Mouse (Mus musculus): ENCODE measurements around the gene Rnaseh2b. TPM values are rescaled to one million over a fixed set of nuclear protein-coding genes. Genes with fewer than 3 reads are reported as not detected.

Rnaseh2b gene
- polyA plus RNA-seq, 1 experiment from 2014 or later = 38.6 TPM

- Histone ChIP-seq H3K27me3 (ENCODE audit: control insufficient read depth, insufficient read depth, low read length) (no peaks in the 10 kb centered on the region), H3K9ac (ENCODE audit: low read length) (no peak overlapping the region), H3K36me3 (ENCODE audit: control insufficient read depth, insufficient read depth, low read length) (no peaks in the 10 kb centered on the region; the same call in 1 of the 2 replicates), H3K4me2 (replicated peaks; ENCODE audit: low read depth) (no peak overlapping the region), H3K4me3 (ENCODE audit: low read depth, low read length) (no peak overlapping the region), H3K27ac (replicated peaks) (no peak overlapping the region), H3K9me3 (ENCODE audit: control insufficient read depth, low read length) (no peaks in the 10 kb centered on the region), H3K4me1 (replicated peaks; ENCODE audit: control insufficient read depth, insufficient read depth) (no peaks in the 10 kb centered on the region)
- 87% methylated on average over 9 of the region's 9 CpGs for WGBS
- ATAC-seq (ENCODE audit: low FRiP score, low TSS enrichment) (no peak), DNase-seq (ENCODE audit: low spot score) (no peak)
- TF ChIP-seq EP300 (optimal IDR thresholded peaks at IDR 0.05) = no peak
- TF ChIP-seq CTCF (IDR thresholded peaks at IDR 0.05; ENCODE audit: low read depth) = no peak
Measured at GRCm38 (mm10) chr14:62353372-62353771, 61.0 kb downstream of the Rnaseh2b start.

- TF ChIP-seq CTCF (IDR thresholded peaks at IDR 0.05; ENCODE audit: low read depth) = no peak
- H3K27me3 ChIP-seq (ENCODE audit: control insufficient read depth, insufficient read depth, low read length) = no peaks in the 10 kb centered on the region
- DNase-seq (ENCODE audit: low spot score) (no peak), ATAC-seq (ENCODE audit: low FRiP score, low TSS enrichment) (no peak)
- H3K9me3 ChIP-seq (ENCODE audit: control insufficient read depth, low read length) = no peaks in the 10 kb centered on the region
- no peaks in the 10 kb centered on the region for H3K4me1 ChIP-seq (replicated peaks; ENCODE audit: control insufficient read depth, insufficient read depth)
- no peaks in the 10 kb centered on the region; the same call in 1 of the 2 replicates for H3K36me3 ChIP-seq (ENCODE audit: control insufficient read depth, insufficient read depth, low read length)
- 88% methylated on average over 5 of the region's 5 CpGs for WGBS
- no peak overlapping the region for H3K4me3 ChIP-seq (ENCODE audit: low read depth, low read length)
- no peak overlapping the region for H3K9ac ChIP-seq (ENCODE audit: low read length)
- no peak overlapping the region for H3K27ac ChIP-seq (replicated peaks)
- no peak overlapping the region for H3K4me2 ChIP-seq (replicated peaks; ENCODE audit: low read depth)
Measured at GRCm38 (mm10) chr14:62353793-62354192, 61.4 kb downstream of the Rnaseh2b start.

- H3K27ac ChIP-seq (replicated peaks) = no peak overlapping the region
- H3K9ac ChIP-seq (ENCODE audit: low read length) = no peak overlapping the region
- no peaks in the 10 kb centered on the region for H3K9me3 ChIP-seq (ENCODE audit: control insufficient read depth, low read length)
- no peaks in the 10 kb centered on the region for H3K36me3 ChIP-seq (ENCODE audit: control insufficient read depth, insufficient read depth, low read length)
- no peaks in the 10 kb centered on the region for H3K27me3 ChIP-seq (ENCODE audit: control insufficient read depth, insufficient read depth, low read length)
- no peak overlapping the region for H3K4me3 ChIP-seq (ENCODE audit: low read depth, low read length)
- WGBS = 85% methylated on average over 7 of the region's 7 CpGs
- no peak overlapping the region for H3K4me2 ChIP-seq (replicated peaks; ENCODE audit: low read depth)
- ATAC-seq (ENCODE audit: low FRiP score, low TSS enrichment) (no peak), DNase-seq (ENCODE audit: low spot score) (no peak)
- H3K4me1 ChIP-seq (replicated peaks; ENCODE audit: control insufficient read depth, insufficient read depth) = no peaks in the 10 kb centered on the region
- no peak for TF ChIP-seq CTCF (IDR thresholded peaks at IDR 0.05; ENCODE audit: low read depth)
- TF ChIP-seq EP300 (optimal IDR thresholded peaks at IDR 0.05) = no peak
Measured at GRCm38 (mm10) chr14:62355201-62355600, 62.8 kb downstream of the Rnaseh2b start.

GRCm38 (mm10) chr14:62361263-62361980 is 69.0 kb downstream of the Rnaseh2b start:
- no peak overlapping the region for H3K9ac ChIP-seq (ENCODE audit: low read length)
- H3K27me3 ChIP-seq (ENCODE audit: control insufficient read depth, insufficient read depth, low read length) = no peaks in the 10 kb centered on the region
- no peak overlapping the region for H3K27ac ChIP-seq (replicated peaks)
- no peaks in the 10 kb centered on the region for H3K9me3 ChIP-seq (ENCODE audit: control insufficient read depth, low read length)
- TF ChIP-seq EP300 (optimal IDR thresholded peaks at IDR 0.05) = no peak
- TF ChIP-seq CTCF (IDR thresholded peaks at IDR 0.05; ENCODE audit: low read depth) = no peak
- DNase-seq (ENCODE audit: low spot score) (no peak), ATAC-seq (ENCODE audit: low FRiP score, low TSS enrichment) (no peak)
- no peak overlapping the region for H3K4me3 ChIP-seq (ENCODE audit: low read depth, low read length)
- H3K4me1 ChIP-seq (replicated peaks; ENCODE audit: control insufficient read depth, insufficient read depth) = no peaks in the 10 kb centered on the region
- H3K4me2 ChIP-seq (replicated peaks; ENCODE audit: low read depth) = no peak overlapping the region
- 39% methylated on average over 8 of the region's 8 CpGs for WGBS
- H3K36me3 ChIP-seq (ENCODE audit: control insufficient read depth, insufficient read depth, low read length) = no peaks in the 10 kb centered on the region

GRCm38 (mm10) chr14:62363774-62364173 is 71.4 kb downstream of the Rnaseh2b start:
- TF ChIP-seq EP300 (optimal IDR thresholded peaks at IDR 0.05) = no peak
- no peak for TF ChIP-seq CTCF (IDR thresholded peaks at IDR 0.05; ENCODE audit: low read depth)
- Histone ChIP-seq H3K9ac (ENCODE audit: low read length) (no peak overlapping the region), H3K9me3 (ENCODE audit: control insufficient read depth, low read length) (no peaks in the 10 kb centered on the region), H3K36me3 (ENCODE audit: control insufficient read depth, insufficient read depth, low read length) (no peaks in the 10 kb centered on the region), H3K4me3 (ENCODE audit: low read depth, low read length) (no peak overlapping the region), H3K4me1 (replicated peaks; ENCODE audit: control insufficient read depth, insufficient read depth) (no peaks in the 10 kb centered on the region), H3K4me2 (replicated peaks; ENCODE audit: low read depth) (no peak overlapping the region), H3K27me3 (ENCODE audit: control insufficient read depth, insufficient read depth, low read length) (no peaks in the 10 kb centered on the region), H3K27ac (replicated peaks) (no peak overlapping the region)
- WGBS = 92% methylated on average over 2 of the region's 2 CpGs
- ATAC-seq (ENCODE audit: low FRiP score, low TSS enrichment) (no peak), DNase-seq (ENCODE audit: low spot score) (no peak)

GRCm38 (mm10) chr14:62370819-62371218 is 78.4 kb downstream of the Rnaseh2b start:
- no peak for DNase-seq (ENCODE audit: low spot score)
- ATAC-seq (ENCODE audit: low FRiP score, low TSS enrichment) = no peak

More at GRCm38 (mm10) chr14:62370819-62371218, 78.4 kb downstream of the Rnaseh2b start:
- Histone ChIP-seq H3K9me3 (ENCODE audit: control insufficient read depth, low read length) (no peaks in the 10 kb centered on the region), H3K4me2 (replicated peaks; ENCODE audit: low read depth) (no peak overlapping the region), H3K27me3 (ENCODE audit: control insufficient read depth, insufficient read depth, low read length) (no peaks in the 10 kb centered on the region), H3K36me3 (ENCODE audit: control insufficient read depth, insufficient read depth, low read length) (no peaks in the 10 kb centered on the region), H3K27ac (replicated peaks) (no peak overlapping the region), H3K9ac (ENCODE audit: low read length) (no peak overlapping the region), H3K4me1 (replicated peaks; ENCODE audit: control insufficient read depth, insufficient read depth) (no peaks in the 10 kb centered on the region; the same call in none of the 2 replicates), H3K4me3 (ENCODE audit: low read depth, low read length) (no peak overlapping the region)
- no peak for TF ChIP-seq EP300 (optimal IDR thresholded peaks at IDR 0.05)
- no peak for TF ChIP-seq CTCF (IDR thresholded peaks at IDR 0.05; ENCODE audit: low read depth)
- WGBS = 40% methylated on average over 6 of the region's 6 CpGs
